Mouse (Mus musculus) forebrain, embryonic 15.5 days (tissue): ENCODE measurements at regions not wholly inside any gene's neighbourhood (a gene's known extent, or its start where the extent isn't known, plus 50 kb on each side); places are given as distances from the start of the nearest gene placed in this dataset.

Experiments
- ATAC-seq: fragments of 200-750 bp; cut with Nextera tagmentation; replicated peaks from 2 replicates; pipeline ENCODE4 v1.8.0; 2017; ENCODE audit warnings: mild to moderate bottlenecking, moderate TSS enrichment, moderate library complexity
- H3K27ac ChIP-seq: fragments of 300-500 bp; sonication (generic); replicated peaks from 2 replicates; pipeline ENCODE4 v1.5.1; 2015; ENCODE audit warnings: mild to moderate bottlenecking, inconsistent platforms
- H3K27me3 ChIP-seq: fragments of 300-500 bp; sonication (generic); 2 replicates; pipeline ENCODE4 v1.6.1; 2015; ENCODE audit warnings: inconsistent platforms
- H3K36me3 ChIP-seq: fragments of 300-500 bp; sonication (generic); 2 replicates; pipeline ENCODE4 v1.6.1; 2015; ENCODE audit warnings: mild to moderate bottlenecking, inconsistent platforms
- H3K4me1 ChIP-seq: fragments of 300-500 bp; sonication (generic); 2 replicates; pipeline ENCODE4 v1.6.1; 2015; ENCODE audit warnings: inconsistent platforms
- H3K4me2 ChIP-seq: fragments of 300-500 bp; sonication (generic); replicated peaks from 2 replicates; pipeline ENCODE4 v1.6.1; 2015; ENCODE audit warnings: mild to moderate bottlenecking, inconsistent platforms
- H3K4me3 ChIP-seq: fragments of 300-500 bp; sonication (generic); 2 replicates; pipeline ENCODE4 v1.5.1; 2015; ENCODE audit warnings: mild to moderate bottlenecking, inconsistent platforms
- H3K9ac ChIP-seq: fragments of 300-500 bp; sonication (generic); replicated peaks from 2 replicates; pipeline ENCODE4 v1.6.1; 2015; ENCODE audit warnings: mild to moderate bottlenecking, inconsistent platforms
- H3K9me3 ChIP-seq: fragments of 300-500 bp; sonication (generic); 2 replicates; pipeline ENCODE4 v1.6.1; 2016; ENCODE audit warnings: inconsistent platforms
- WGBS: fragments of 180-500 bp; shearing (Covaris S2); methylation state at CpG from one replicate; pipeline ENCODE4 v1.1.7; 2015; ENCODE audit warnings: mixed read lengths; 5-methylcytosine and 5-hydroxymethylcytosine counted together

- Histone ChIP-seq H3K4me2 (no peak overlapping the region), H3K9me3 (no peaks in the 10 kb centered on the region), H3K9ac (no peak overlapping the region), H3K27me3 (no peaks in the 10 kb centered on the region), H3K4me1 (no peaks in the 10 kb centered on the region), H3K27ac (no peak overlapping the region), H3K4me3 (no peak overlapping the region), H3K36me3 (no peaks in the 10 kb centered on the region)
- WGBS, result 76% methylated on average over 3 of the region's 3 CpGs
- no peak for ATAC-seq
These were observed 180.7 kb upstream of the Fbxl17 start for GRCm38 (mm10) chr17:63680479-63680878.

- ATAC-seq, result no peak
- Histone ChIP-seq H3K9me3 (no peaks in the 10 kb centered on the region), H3K36me3 (no peaks in the 10 kb centered on the region), H3K9ac (no peak overlapping the region), H3K4me1 (no peaks in the 10 kb centered on the region), H3K27ac (no peak overlapping the region), H3K4me2 (no peak overlapping the region), H3K4me3 (no peak overlapping the region), H3K27me3 (no peaks in the 10 kb centered on the region)
- WGBS, result 84% methylated on average over 9 of the region's 9 CpGs
These were observed 179.5 kb upstream of the Fer start for GRCm38 (mm10) chr17:63683345-63683744.

GRCm38 (mm10) chr17:63684026-63684425 lies 178.8 kb upstream of the Fer start:
- ATAC-seq, result no peak
- Histone ChIP-seq H3K9me3 (no peaks in the 10 kb centered on the region), H3K36me3 (no peaks in the 10 kb centered on the region), H3K4me2 (no peak overlapping the region), H3K27me3 (no peaks in the 10 kb centered on the region), H3K4me1 (no peaks in the 10 kb centered on the region), H3K9ac (no peak overlapping the region), H3K4me3 (no peak overlapping the region), H3K27ac (no peak overlapping the region)
- WGBS, result 90% methylated on average over 3 of the region's 3 CpGs

GRCm38 (mm10) chr17:63685956-63686355 lies 176.9 kb upstream of the Fer start:
- 21% methylated on average over 4 of the region's 4 CpGs for WGBS
- H3K4me2 ChIP-seq, result no peak overlapping the region
- H3K9me3 ChIP-seq, result no peaks in the 10 kb centered on the region
- no peak overlapping the region for H3K27ac ChIP-seq
- no peaks in the 10 kb centered on the region for H3K4me1 ChIP-seq
- H3K36me3 ChIP-seq, result no peaks in the 10 kb centered on the region
- no peak for ATAC-seq
- H3K9ac ChIP-seq, result no peak overlapping the region
- H3K4me3 ChIP-seq, result no peak overlapping the region
- no peaks in the 10 kb centered on the region for H3K27me3 ChIP-seq

- Histone ChIP-seq H3K9me3 (no peaks in the 10 kb centered on the region), H3K4me2 (no peak overlapping the region), H3K4me1 (no peaks in the 10 kb centered on the region), H3K27ac (no peak overlapping the region), H3K36me3 (no peaks in the 10 kb centered on the region), H3K9ac (no peak overlapping the region), H3K27me3 (no peaks in the 10 kb centered on the region), H3K4me3 (no peak overlapping the region)
- ATAC-seq, result no peak
- WGBS, result 60% methylated on average over 4 of the region's 4 CpGs
These were observed 176.5 kb upstream of the Fer start for GRCm38 (mm10) chr17:63686361-63686760.

GRCm38 (mm10) chr17:63689291-63689690 lies 173.6 kb upstream of the Fer start:
- Histone ChIP-seq H3K4me2 (no peak overlapping the region), H3K9ac (no peak overlapping the region), H3K27ac (no peak overlapping the region), H3K36me3 (no peaks in the 10 kb centered on the region), H3K27me3 (no peaks in the 10 kb centered on the region), H3K4me1 (no peaks in the 10 kb centered on the region), H3K9me3 (no peaks in the 10 kb centered on the region), H3K4me3 (no peak overlapping the region)
- no peak for ATAC-seq
- 86% methylated on average over 8 of the region's 8 CpGs for WGBS

GRCm38 (mm10) chr17:63690829-63691689 lies 171.8 kb upstream of the Fer start:
- H3K4me2 ChIP-seq, result no peak overlapping the region
- H3K4me3 ChIP-seq, result no peak overlapping the region
- no peak for ATAC-seq
- no peaks in the 10 kb centered on the region for H3K36me3 ChIP-seq
- no peak overlapping the region for H3K9ac ChIP-seq
- no peaks in the 10 kb centered on the region for H3K9me3 ChIP-seq
- WGBS, result 85% methylated on average over 11 of the region's 11 CpGs
- H3K4me1 ChIP-seq, result no peaks in the 10 kb centered on the region
- no peaks in the 10 kb centered on the region for H3K27me3 ChIP-seq
- no peak overlapping the region for H3K27ac ChIP-seq

GRCm38 (mm10) chr17:63691690-63691968 lies 171.2 kb upstream of the Fer start:
- H3K27ac ChIP-seq, result no peak overlapping the region
- H3K27me3 ChIP-seq, result no peaks in the 10 kb centered on the region
- no peak overlapping the region for H3K4me2 ChIP-seq
- no peaks in the 10 kb centered on the region for H3K36me3 ChIP-seq
- H3K4me1 ChIP-seq, result no peaks in the 10 kb centered on the region
- H3K9me3 ChIP-seq, result no peaks in the 10 kb centered on the region
- 85% methylated on average over 3 of the region's 3 CpGs for WGBS
- ATAC-seq, result no peak
- H3K4me3 ChIP-seq, result no peak overlapping the region
- H3K9ac ChIP-seq, result no peak overlapping the region

- no peaks in the 10 kb centered on the region for H3K36me3 ChIP-seq
- no peaks in the 10 kb centered on the region for H3K9me3 ChIP-seq
- H3K9ac ChIP-seq, result no peak overlapping the region
- 0 out of 2 replicates have a peak, but pooled peaks have one; percentile 41 for ATAC-seq
- WGBS, result 65% methylated on average over 1 of the region's 1 CpGs
- no peaks in the 10 kb centered on the region for H3K4me1 ChIP-seq
- H3K27me3 ChIP-seq, result no peaks in the 10 kb centered on the region
- H3K27ac ChIP-seq, result no peak overlapping the region
- no peak overlapping the region for H3K4me2 ChIP-seq
- no peak overlapping the region for H3K4me3 ChIP-seq
These were observed 169.6 kb upstream of the Fer start for GRCm38 (mm10) chr17:63693274-63693673.

GRCm38 (mm10) chr17:63699537-63699936 lies 163.3 kb upstream of the Fer start:
- Histone ChIP-seq H3K27ac (no peak overlapping the region), H3K9ac (no peak overlapping the region), H3K9me3 (no peaks in the 10 kb centered on the region), H3K36me3 (no peaks in the 10 kb centered on the region), H3K4me2 (no peak overlapping the region), H3K4me1 (no peaks in the 10 kb centered on the region), H3K4me3 (no peak overlapping the region), H3K27me3 (no peaks in the 10 kb centered on the region)
- WGBS, result 89% methylated on average over 6 of the region's 6 CpGs
- ATAC-seq, result no peak

- no peaks in the 10 kb centered on the region for H3K27me3 ChIP-seq
- 87% methylated on average over 3 of the region's 3 CpGs for WGBS
- no peak overlapping the region for H3K4me2 ChIP-seq
- H3K9me3 ChIP-seq, result no peaks in the 10 kb centered on the region
- H3K4me3 ChIP-seq, result no peak overlapping the region
- no peak overlapping the region for H3K27ac ChIP-seq
- H3K4me1 ChIP-seq, result no peaks in the 10 kb centered on the region
- H3K9ac ChIP-seq, result no peak overlapping the region
- no peak for ATAC-seq
- H3K36me3 ChIP-seq, result no peaks in the 10 kb centered on the region
These were observed 157.9 kb upstream of the Fer start for GRCm38 (mm10) chr17:63704991-63705390.

GRCm38 (mm10) chr17:63712937-63713336 lies 149.9 kb upstream of the Fer start:
- Histone ChIP-seq H3K4me1 (peaks cover 14% of the 10 kb centered on the region; the same call in 1 of the 2 replicates), H3K27me3 (no peaks in the 10 kb centered on the region), H3K4me3 (no peak overlapping the region), H3K36me3 (no peaks in the 10 kb centered on the region), H3K27ac (no peak overlapping the region), H3K4me2 (no peak overlapping the region), H3K9me3 (no peaks in the 10 kb centered on the region), H3K9ac (no peak overlapping the region)
- ATAC-seq, result no peak
- WGBS, result 54% methylated on average over 6 of the region's 6 CpGs

GRCm38 (mm10) chr17:63715687-63716086 lies 147.2 kb upstream of the Fer start:
- 82% methylated on average over 9 of the region's 9 CpGs for WGBS
- Histone ChIP-seq H3K27me3 (no peaks in the 10 kb centered on the region), H3K4me3 (no peak overlapping the region), H3K4me2 (no peak overlapping the region), H3K9ac (no peak overlapping the region), H3K9me3 (no peaks in the 10 kb centered on the region), H3K4me1 (peaks cover 14% of the 10 kb centered on the region; the same call in 1 of the 2 replicates), H3K27ac (no peak overlapping the region), H3K36me3 (no peaks in the 10 kb centered on the region)
- no peak for ATAC-seq
